Mouse (Mus musculus) urinary bladder, postnatal 10 days (tissue): ENCODE measurements around the gene Fgd4.

ENCODE experiments used
- DNase-seq: peaks from one replicate; pipeline ENCODE4 v3.0.0; 2022; ENCODE audit warnings: low spot score

Gene Fgd4

DNA sequence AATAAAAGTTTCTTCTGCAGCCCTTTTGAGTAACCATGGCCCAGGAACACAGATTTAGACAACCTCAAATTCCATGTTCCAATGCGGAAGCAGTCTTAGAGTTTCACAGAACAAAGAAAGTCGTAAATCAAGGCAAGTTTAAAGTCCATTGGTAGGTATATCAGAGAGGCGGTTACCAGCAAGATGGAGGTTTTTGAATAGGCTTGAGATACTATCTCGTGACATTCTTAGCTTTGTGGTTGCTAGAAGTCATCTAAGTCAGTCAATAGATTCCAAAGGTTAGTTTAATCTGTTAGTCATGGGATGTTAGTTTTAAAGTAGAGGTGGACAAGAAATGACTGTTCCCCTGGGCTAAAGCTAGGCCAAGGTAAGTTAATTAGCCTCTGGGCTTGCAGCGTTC lies at the start of gene Fgd4:
Gene Fgd4 (minus strand): TSS at position 89 of the 400 bp plus-strand sequence.
- DNase-seq: no peak

DNA sequence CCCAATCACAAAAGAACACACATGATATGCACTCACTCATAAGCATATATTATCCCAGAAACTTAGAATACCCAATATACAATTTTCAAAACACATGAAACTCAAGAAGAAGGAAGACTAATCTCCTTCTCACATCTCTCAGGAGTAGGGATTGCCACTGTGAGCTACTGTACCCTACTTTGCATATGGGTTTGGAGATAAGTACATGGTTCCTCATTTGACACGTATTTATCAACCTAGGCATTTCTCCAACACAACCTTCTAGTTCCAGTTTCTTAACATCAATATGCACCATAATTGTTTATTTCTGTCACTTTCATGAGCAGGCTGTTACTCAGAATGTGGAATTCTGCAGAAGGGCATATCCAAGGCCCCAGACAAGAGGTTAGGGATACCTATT lies 44.8 kb upstream of the Fgd4 start:
- DNase-seq: no peak

DNA sequence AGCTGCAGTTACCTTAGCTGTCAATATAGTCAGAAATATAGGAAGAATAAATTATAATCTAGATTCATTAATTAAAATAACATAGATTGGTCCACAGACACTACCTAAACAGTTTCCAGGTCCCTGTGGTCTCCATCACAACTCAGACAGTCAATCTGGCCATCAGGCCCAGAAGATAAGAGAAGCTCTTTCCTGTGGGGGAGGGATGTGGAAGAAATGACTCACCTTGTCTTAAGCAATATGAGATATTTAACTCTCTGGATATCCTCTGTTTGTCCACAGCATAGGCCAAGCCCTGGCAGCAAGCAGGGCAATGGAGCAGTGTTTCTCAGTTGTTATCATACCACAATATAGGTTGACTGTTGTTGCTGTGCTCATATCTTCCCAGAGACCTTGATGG lies 33.4 kb upstream of the Fgd4 start:
- no peak for DNase-seq

DNA sequence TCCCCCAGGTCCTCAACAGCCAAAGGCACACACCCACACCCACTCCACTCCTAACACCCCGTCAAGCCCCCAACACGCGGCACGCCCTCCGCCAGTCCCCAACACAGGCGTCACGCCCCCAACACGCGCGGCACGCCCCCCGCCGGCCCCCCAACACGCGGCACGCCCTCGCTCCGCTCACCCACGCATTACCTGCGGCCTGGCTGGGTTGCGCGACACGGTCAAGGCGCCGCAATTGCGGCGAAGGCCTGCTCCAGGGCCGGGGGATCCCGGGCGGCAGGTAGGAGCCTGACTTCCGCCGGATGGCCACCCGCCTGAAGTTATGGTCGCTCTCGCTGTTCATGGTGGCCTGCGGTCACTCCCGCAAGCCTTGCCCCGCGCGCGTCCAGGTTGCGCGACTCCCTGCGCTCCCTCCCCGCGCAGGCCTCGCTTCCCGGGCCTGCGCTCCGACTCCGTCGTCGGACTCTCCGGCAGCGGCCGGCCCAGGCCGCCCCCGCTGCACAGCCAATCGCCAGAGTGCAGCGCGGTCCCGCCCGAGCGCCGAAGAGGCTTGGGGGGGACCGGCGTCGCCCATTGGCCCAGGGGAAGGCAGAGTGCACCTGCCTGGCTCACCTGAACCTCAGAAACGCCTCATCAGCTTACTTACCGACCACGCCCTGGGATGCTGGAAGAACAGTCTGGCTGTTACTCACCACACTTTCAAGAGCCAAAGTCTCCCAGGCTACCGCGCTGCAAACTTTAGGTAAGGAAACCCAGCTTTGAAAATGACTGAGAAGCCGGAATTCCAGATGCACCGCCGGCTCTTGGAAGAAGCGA lies 555 bp downstream of the Fgd4 start:
- no peak for DNase-seq

DNA sequence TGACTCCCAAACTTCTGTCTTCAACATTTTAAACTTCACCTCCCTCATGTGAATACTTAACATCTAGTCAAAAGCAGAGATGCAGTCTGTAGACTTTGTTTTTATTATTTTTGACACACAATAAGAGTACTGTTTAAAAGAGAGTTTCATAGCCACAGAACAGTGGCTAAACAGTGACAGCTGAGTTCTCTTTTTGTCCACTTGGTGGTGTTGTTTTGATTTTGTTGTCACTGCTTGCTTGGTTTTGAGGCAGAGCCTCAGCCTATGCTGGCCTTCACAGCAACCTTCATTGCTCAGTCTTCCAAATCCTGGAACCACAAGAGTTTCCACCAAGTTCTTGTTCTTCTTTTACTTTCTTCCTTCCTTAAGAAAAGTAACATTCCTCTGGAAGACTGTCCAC lies 3.8 kb downstream of the Fgd4 start:
- DNase-seq: no peak

DNA sequence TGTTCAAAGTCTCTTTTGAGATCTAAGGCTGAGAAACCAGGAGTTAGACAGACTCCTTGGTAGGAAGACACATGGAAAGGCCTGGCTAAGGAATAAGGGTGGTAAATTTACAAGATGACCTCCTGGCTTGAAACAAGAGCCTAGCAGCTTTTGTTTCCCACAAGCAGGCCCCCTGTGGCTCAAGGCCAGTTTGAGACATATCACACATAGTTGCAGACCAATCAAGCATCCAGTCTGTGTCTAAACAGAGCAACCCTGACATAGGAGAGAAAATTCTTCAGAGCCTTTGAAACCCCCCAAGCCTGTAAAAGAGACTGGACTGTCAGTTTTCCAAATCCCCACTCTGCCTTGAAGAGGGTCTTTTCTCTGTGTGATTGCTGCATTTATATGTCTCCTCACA lies 7.7 kb downstream of the Fgd4 start:
- no peak for DNase-seq

DNA sequence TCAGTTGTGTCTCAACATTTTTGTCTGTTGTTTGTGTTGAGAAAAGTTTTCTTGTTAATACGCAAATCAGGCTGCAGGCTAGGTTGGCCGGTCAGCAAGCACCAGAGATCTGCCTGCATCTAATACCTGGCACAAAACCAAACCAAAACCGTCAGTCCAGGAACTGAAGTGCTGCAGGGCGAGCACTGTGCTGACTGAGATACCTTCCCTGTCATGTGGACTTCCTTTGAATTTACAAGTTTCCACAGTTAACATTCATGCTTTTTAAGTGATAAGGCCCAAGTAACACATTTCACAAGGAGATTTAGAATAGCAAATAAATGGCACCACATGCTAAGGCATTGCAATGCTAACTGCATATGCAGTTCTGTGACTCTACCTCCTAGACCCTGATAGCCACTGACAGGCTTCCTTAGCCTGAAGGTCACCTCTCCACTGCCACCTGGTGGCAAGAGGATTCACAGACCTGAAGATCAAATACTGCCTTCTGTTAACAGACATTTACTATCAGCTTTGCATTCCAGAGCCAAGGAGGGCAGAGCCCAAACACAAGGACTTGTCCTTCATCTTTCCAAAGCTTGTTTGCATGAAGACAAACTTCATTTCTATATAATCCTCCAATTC lies 15.8 kb downstream of the Fgd4 start:
- DNase-seq: no peak

DNA sequence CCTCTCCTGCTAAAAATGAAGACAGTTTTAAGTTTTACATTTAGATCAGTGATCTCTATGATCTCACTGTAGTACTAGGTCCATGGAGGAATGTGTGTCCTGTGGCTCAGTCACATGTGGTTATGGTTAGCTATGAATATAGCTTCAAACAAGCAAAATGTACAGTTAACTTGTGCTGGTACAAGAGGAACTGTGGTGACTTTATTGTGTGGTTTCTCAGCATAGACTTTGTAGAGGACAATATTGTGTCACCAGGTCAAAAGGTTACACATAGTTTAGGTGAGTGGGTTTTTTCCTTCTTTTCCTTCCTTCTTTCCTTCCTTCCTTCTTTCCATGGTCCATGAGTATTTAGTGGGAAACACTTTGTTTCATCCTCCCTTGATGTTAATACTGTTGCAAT lies 23.8 kb downstream of the Fgd4 start:
- DNase-seq: no peak

DNA sequence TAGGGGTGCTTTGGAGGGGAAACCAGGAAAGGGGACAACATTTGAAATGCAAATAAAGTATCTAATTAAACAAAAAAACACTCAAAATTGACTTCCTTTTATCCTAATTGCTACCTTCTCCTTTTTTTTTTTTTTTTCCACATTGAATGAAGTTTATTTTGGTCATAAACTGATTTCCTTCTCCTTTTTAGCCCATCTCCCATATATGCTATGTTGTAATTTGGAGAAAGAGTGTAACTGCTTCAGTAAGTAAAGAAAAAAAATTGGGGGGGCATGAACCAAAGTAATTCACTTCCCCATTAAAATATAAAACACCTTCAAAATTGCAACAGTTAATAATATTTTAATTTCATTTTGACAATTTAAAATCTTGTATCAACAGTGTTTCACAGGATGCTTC lies 25.8 kb downstream of the Fgd4 start:
- DNase-seq: no peak

DNA sequence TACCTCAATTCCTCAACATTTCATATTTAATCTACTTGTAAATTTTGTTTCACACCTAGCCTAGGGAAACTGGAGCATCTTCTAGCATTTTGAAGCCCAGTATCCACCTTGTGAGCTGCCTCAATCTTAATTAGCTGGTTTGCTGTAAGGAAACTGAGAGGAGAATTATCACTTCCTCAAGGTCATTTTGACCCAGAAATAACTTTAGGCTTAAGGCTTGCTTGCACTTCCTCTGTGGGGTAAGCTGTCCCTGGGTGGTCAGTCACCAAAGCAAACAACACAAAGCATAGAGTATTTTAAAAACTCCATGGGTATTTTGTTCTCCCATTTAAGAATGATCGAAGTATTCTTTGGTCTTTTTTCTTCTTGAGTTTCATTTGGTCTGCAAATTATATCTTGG lies 27.2 kb downstream of the Fgd4 start:
- DNase-seq: no peak

DNA sequence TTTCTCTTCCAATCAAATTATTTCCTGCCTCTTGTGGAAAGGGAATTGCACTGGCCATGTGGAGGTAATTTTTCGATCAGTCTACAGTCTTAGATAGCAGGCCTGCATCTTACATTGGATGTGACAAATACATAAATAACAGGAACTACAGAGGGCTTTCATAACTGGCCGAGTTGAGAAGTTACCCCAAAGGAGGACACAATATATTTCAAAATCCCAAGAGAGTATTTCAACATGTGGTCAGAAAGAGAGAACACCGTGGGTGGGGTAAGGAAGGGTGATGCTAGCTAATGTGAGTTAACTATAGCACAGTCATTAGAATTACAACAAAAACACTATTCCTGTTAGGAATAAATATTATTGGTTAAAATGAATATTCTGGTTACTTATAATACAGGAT lies 29.0 kb downstream of the Fgd4 start:
- no peak for DNase-seq

DNA sequence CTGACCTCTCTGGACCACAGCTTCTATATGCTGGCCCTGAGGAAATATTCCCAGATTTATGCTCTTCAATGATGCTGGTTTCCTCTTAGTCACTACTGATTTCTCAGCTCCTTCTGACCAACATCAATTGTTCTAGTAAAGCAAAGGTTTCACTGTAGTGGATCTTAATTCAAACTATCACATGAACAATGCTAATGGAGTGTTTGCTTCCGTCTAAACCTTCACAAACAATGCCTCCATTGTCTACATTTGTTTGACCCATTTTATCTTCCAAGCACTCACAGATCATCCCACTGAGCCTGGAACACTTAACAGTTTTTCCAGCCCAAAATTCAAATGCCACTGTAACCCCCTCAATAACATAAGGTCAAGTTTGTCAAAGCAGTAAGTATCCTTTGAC lies 33.6 kb downstream of the Fgd4 start:
- DNase-seq: no peak

DNA sequence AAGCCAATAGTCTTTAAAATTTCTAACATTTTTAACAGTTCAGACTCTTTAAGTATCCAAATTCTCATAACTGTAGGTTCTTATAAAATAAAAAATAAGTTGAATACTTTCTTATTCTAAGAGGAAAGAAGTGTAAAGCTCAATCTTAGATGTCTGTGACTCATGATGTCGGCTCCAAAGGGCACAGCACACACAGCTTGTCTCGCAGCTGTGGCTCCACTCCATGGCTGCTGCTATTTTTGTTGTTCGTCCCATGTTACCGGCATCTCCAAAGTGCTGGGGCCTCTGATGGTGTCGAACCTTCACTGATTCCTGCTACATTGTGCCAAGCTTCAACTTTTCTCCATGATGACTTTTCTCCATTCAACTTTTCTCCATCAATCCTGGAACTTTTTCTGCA lies 34.1 kb downstream of the Fgd4 start:
- DNase-seq: no peak

DNA sequence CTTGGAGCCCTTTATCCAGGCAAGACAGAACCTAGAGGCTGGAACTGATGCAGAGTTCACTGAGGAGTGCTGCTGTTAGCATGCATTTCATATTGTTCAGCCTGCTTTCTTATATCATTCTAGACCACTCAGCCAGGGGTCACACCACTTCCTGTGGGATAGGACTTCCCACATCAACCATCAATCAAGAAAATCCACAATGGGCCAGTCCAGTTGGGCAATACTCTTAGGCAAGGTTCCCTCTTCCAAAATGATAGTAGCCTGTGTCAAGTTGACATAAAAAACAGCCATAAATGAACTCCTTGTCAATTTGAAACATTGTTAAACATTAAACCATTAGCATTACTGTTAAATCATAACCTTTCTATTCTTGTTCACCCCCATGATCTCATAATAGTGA lies 34.6 kb downstream of the Fgd4 start:
- DNase-seq: no peak

DNA sequence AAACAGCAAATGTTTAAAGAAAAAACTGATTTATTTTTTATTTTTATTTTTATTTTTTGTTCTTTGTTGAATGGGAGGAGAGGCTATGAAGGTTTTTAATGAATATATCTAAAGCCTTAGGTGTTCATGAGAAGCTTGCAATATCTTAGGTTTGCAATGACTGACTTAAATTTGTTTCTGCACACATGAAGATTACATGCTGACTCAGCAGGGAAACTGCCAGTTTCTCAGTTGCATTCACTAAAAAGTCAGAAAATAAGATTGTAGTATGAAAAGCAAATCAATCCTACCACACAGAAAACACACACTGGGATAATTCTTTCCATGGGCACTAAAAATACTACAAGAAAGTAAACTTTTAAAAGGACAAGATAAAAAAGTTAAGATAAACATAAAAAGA lies 39.6 kb downstream of the Fgd4 start:
- DNase-seq: no peak

DNA sequence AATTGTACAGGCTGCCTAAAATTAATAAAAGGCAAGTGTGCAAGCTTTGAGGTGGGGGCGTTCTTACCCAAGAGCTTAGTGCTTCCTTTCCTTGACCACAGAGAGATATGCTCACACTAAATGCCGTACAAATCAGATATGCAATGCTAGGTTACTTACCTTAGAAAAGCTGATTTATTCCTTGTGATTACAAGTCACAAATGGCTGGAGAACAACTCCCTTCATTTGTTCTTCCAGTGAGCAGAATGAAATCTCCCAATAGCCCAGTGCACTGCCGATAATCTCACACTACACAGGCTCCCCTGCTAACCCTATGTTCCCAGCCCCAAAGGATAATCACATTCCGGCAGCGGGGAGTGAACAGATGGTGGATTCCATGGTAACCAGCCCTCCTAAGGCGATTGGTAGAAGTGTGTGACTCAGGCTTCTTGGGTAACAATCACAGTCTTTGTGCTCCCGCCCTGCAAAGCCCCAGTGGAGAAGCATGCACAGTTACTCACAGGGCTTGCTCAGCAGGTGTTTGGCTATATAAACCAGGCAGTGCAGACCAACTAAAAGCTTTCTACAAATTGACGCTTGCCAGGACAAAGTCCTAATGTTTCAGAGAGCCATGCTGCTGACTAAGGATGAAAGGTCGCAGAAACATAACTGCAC lies 40.3 kb downstream of the Fgd4 start:
- DNase-seq: no peak

DNA sequence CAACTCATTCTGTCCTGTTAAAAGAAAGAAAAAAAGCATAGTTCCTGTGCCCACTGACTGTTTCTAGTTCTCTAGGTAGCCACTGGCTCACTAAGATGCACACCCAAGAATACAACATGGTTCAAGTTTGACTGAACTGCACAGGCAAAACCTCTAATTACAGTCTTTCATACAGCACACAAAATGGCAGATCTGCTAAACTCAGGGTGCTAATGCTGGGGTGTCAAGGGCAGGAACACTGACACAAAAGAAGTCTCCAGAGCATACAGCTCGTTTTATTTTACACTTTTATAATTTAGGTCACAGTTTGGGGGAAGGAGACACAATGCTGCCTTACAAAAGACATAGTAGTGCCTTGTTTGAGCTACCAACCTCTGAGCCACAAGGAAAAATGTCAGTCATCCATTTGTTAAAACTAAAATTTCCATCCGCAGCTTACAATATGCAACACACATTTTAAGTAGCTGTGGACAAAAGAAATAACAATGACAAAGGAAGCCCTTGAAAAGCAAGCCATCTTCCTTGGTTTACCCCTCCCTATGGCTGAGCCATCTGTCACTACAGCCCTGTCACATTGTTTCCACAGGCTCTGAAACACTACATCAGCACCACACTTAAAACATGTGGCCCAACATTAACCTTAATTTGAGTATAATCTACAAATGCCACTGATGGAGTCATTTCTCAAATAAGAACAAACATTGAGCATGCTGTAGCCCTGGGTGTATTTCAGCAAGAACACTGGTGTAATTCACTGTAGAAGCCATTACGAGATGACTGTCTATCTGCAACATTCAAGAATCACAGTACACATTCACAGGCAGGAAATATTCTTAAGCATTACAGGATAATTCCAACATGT lies 41.1 kb downstream of the Fgd4 start:
- no peak for DNase-seq

DNA sequence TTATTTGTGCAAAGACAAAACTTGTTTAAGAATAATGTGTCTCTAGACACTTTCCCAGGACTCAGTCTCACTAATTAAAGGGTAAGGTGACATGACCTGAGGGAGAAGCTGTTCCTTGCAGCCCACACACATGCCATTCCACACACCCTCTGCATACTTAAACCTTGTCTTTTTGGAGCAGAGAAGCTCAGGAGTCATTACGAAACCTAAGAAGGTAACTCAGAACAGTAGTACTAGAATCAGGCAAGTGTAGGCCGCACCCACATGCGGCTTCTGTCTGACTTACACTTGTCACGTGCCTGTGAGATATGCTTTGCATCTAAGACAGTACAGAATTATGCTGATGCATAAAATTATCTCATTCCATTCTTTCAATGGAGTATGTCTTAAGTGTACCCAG lies 42.6 kb downstream of the Fgd4 start:
- no peak for DNase-seq

DNA sequence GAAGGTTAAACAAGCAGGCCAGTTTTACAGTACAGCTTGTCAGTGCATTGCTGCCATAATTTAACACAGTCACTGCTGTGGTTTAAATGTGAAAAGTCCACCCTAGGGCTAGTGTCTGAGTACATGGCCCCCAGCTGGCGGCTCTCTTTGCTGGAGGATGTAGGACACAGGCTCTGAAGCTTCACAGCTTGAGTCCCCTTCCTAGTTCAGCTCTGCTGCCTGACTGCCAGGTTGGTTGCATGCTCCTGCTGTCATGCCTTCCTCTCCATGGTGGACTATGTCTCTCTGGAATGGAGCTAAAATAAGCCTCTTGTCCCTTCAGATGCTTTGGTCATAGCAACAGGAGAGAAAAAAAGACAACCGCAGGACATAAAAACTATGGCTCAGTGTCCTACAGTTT lies 46.3 kb downstream of the Fgd4 start:
- no peak for DNase-seq

DNA sequence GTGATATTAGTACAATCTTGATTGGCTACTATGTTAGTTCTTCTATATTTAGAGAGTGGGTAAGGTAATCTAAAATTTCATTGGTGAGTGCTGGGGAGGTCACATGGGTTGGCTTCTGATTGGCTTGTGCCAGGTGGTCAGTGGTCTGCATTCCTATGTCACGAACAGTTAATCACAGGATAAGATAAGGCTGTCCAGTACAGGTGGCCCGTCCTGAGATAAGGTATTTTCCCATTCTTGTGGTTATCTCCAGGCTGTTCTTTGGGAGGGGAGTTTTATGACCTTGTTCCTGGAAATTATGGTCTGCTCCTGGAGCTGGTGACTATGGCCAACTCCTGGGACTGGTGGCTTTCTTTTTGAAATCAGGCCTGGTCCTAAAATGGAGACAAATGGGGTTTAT lies 48.2 kb downstream of the Fgd4 start:
- DNase-seq: no peak

DNA sequence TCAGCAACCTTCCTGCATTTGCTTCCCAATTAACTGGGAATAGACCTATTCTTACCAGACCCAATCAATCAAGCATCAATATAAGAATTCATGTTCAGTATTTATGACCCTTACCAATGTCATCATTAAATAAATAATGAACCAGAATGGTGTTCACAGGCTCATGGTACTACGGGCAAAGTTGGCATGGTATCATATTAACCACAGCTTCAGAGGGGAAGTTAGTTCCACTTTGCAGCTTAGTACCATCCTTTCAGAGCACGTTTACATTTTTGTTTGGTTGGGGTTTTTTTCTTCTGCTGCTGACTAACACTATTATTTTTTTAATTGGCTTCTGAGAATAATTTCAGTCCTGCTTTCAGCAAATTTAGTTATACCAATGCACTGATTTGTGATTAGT lies 51.2 kb downstream of the Fgd4 start:
- DNase-seq: no peak

DNA sequence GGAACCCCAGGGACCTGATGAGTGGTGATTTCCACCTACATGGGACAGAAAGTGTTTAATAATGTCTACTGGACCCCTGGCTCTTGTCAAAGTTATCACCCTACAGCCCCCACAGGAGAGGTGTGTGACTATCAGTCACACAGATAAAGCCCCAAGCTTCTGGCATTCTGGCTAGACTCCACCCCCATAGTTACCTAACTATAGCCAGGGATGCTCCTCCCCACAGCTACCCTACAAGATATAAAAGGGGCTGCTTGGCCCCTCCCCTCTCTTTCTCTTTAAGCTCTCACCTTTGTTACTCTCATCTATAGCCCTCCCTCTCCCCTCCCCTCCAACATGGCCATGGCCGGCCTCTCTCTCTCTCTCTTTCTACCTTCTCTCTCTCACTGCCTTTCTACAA lies 53.7 kb downstream of the Fgd4 start:
- DNase-seq: no peak
